Mouse (Mus musculus): ENCODE measurements around the gene Cyp3a13. TPM values are rescaled to one million over a fixed set of nuclear protein-coding genes. Genes with fewer than 3 reads are reported as not detected.
"Not testable (repeated sequence)": the region's sequence is repeated elsewhere in the genome, so short reads cannot be mapped to it uniquely, and the experiment has no call there.

The Cyp3a13 gene
- polyA plus RNA-seq, 1 experiment = not detected

DNA sequence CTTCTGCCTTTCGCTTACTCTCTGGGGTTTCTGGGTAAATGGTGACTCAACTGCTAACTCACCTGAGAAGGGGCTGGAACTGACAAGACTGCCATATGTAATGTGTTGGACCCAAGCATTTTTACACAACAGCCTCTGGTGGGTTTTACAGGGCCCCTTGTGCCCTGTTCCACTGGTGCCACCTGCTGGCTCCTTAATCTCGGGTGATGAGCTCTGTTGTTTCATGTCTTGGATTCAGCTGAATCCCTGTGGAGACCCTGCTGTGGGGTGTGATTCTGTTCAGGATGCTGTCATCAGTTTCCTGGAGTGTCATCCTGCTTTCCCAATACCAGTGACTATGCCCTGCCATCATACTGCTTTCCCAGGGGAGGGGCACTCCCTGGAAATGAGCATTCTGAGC is 43.6 kb downstream of the Cyp3a13 start:
- Histone ChIP-seq H3K4me1 (ENCODE audit: control insufficient read depth, insufficient read depth, insufficient read length) (no peaks in the 10 kb centered on the region), H3K36me3 (ENCODE audit: control insufficient read depth, insufficient read depth, low read length) (no peaks in the 10 kb centered on the region), H3K27ac (ENCODE audit: insufficient read depth, low read length) (no peak overlapping the region), H3K27me3 (ENCODE audit: control insufficient read depth, insufficient read depth, low read length) (no peaks in the 10 kb centered on the region), H3K4me3 (ENCODE audit: extremely low read depth, insufficient read depth, insufficient read length) (no peak overlapping the region)
- TF ChIP-seq POLR2A (IDR thresholded peaks at IDR 0.05; ENCODE audit: low read depth, low read length) (no peak), CTCF (IDR thresholded peaks at IDR 0.05; ENCODE audit: extremely low read depth, insufficient read depth, insufficient read length, insufficient replicate concordance) (no peak)
- 50% methylated on average over 2 of the region's 2 CpGs for WGBS
- peak in 1 of 2 experiments; percentile 20 for DNase-seq (ENCODE audit: low read depth in 1 of 2, low spot score in 2 of 2)

DNA sequence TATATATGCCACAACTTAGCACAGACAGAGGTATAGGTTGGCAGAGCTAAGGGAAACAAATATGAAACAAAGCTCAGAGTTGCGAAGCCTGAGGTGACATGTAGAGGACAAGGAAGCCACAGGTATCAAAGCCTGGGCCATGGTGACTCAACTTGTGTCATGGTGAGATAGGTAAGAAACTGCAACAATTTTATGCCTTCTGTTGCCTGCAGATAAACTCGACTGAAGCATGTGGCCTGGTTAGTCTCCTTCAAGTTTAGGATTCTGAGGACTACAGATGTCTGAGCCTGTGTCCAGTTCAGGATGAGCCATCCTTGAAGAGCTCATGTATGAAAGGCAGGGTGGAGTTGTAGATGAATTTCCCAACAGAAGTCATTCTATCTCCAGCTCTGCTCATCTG is 46.4 kb downstream of the Cyp3a13 start:
- H3K4me3 ChIP-seq (ENCODE audit: extremely low read depth, insufficient read depth, insufficient read length) = no peak overlapping the region
- 75% methylated on average over 2 of the region's 2 CpGs for WGBS
- no peak for DNase-seq (ENCODE audit: low read depth in 1 of 2, low spot score in 2 of 2)
- no peaks in the 10 kb centered on the region for H3K36me3 ChIP-seq (ENCODE audit: control insufficient read depth, insufficient read depth, low read length)
- H3K27ac ChIP-seq (ENCODE audit: insufficient read depth, low read length) = no peak overlapping the region
- no peak for TF ChIP-seq POLR2A (IDR thresholded peaks at IDR 0.05; ENCODE audit: low read depth, low read length)
- TF ChIP-seq CTCF (IDR thresholded peaks at IDR 0.05; ENCODE audit: extremely low read depth, insufficient read depth, insufficient read length, insufficient replicate concordance) = no peak
- H3K27me3 ChIP-seq (ENCODE audit: control insufficient read depth, insufficient read depth, low read length) = no peaks in the 10 kb centered on the region
- no peaks in the 10 kb centered on the region for H3K4me1 ChIP-seq (ENCODE audit: control insufficient read depth, insufficient read depth, insufficient read length)

DNA sequence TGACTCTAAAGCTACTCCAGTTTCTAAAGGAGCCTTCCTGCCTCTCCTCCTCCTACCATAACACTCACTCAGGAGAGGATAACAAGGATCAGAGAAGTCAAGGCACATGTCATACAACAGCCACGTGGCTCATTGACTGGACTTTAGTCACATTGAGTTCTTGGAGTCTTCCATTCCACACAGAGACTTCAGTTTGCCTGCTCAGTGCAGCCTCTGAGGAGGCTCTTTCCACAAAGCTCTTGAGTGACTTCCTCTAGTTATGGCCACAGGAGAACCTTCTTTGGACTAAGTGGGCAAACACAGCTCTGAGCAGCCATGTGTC is 49.1 kb downstream of the Cyp3a13 start:
- H3K4me1 ChIP-seq (ENCODE audit: control insufficient read depth, insufficient read depth, insufficient read length); H3K4me3 ChIP-seq (ENCODE audit: extremely low read depth, insufficient read depth, insufficient read length); H3K27ac ChIP-seq (ENCODE audit: insufficient read depth, low read length); H3K36me3 ChIP-seq (ENCODE audit: control insufficient read depth, insufficient read depth, low read length); H3K27me3 ChIP-seq (ENCODE audit: control insufficient read depth, insufficient read depth, low read length); DNase-seq (ENCODE audit: low read depth in 1 of 2, low spot score in 2 of 2): not testable (repeated sequence)
- 32% methylated on average over 1 of the region's 1 CpGs for WGBS

DNA sequence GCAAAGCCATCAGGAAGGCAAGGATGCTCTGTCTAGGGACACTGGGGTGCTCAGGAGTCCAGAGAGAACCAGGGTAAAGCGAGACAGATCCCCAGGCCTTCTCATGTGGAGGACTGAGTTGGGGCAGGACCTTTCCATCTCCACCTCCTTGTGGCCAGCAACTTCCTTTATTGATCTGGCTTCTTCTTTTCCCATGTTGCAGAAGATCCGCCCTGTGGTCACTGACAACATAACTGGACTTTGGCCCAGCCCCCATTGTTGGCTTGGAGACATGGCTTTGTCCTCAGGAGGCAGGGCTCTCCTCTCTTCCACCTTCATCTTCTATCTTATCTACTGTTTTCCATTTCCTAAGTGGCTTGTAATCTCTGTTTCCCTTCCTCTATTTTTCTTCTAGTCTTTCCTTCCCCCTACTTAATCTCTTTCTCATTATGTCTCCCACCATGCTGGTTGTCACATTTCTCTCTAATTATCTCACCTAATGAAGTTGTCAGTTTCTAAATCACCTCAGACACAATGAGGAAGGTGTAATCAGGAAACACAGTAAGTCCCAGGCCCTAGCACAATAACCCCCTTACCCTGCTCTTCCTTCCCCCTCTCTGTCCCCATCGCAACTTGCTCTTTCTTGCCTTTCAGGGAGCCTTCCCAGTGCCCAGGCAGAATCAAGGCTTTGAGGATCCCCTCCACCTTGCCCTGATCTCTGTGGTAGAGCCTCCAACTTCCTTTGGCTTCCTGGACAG is 49.6 kb downstream of the Cyp3a13 start, which contains the start of gene Pilrb2:
Gene Pilrb2 (minus strand): TSS at position 172 of the 737 bp plus-strand sequence.
- not testable (repeated sequence) for H3K4me1 ChIP-seq (ENCODE audit: control insufficient read depth, insufficient read depth, insufficient read length); DNase-seq (ENCODE audit: low read depth in 1 of 2, low spot score in 2 of 2); H3K27me3 ChIP-seq (ENCODE audit: control insufficient read depth, insufficient read depth, low read length); H3K36me3 ChIP-seq (ENCODE audit: control insufficient read depth, insufficient read depth, low read length)
- Histone ChIP-seq H3K4me3 (ENCODE audit: extremely low read depth, insufficient read depth, insufficient read length) (0 out of 2 replicates have a peak within 1 kb of the TSS, but pooled peaks have one; percentile 10), H3K27ac (ENCODE audit: insufficient read depth, low read length) (peak within 1 kb of the TSS; percentile 1)
- 66% methylated on average over 3 of the region's 3 CpGs for WGBS

- not testable (repeated sequence) for H3K36me3 ChIP-seq (ENCODE audit: control insufficient read depth, insufficient read depth, low read length); H3K4me1 ChIP-seq (ENCODE audit: control insufficient read depth, insufficient read depth, insufficient read length); DNase-seq (ENCODE audit: low read depth in 1 of 2, low spot score in 2 of 2); H3K27ac ChIP-seq (ENCODE audit: insufficient read depth, low read length); H3K4me3 ChIP-seq (ENCODE audit: extremely low read depth, insufficient read depth, insufficient read length); H3K27me3 ChIP-seq (ENCODE audit: control insufficient read depth, insufficient read depth, low read length)
- 83% methylated on average over 2 of the region's 2 CpGs for WGBS
These were observed 52.8 kb downstream of the Cyp3a13 start for GRCm38 (mm10) chr5:137868600-137868999.

DNA sequence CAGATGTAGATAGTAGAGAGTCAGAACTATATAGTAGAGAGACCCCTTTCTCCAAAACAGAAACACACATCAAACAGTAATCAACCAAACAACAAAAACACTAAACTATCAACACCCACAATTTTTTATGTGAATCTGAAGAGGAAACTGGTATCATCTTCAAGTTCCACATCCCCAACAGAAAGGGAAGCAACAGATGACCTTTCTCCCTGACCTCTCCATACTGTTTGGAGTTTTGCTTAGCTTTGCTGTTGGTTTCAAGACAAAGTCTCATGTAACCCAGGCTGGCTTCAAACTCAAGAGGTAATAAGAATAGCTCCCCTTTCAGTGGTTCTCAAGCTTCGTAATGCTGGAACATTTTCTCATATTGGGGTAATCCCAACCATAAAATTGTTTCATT is 57.4 kb downstream of the Cyp3a13 start:
- not testable (repeated sequence) for H3K4me3 ChIP-seq (ENCODE audit: extremely low read depth, insufficient read depth, insufficient read length); H3K4me1 ChIP-seq (ENCODE audit: control insufficient read depth, insufficient read depth, insufficient read length); H3K27me3 ChIP-seq (ENCODE audit: control insufficient read depth, insufficient read depth, low read length); DNase-seq (ENCODE audit: low read depth in 1 of 2, low spot score in 2 of 2); H3K36me3 ChIP-seq (ENCODE audit: control insufficient read depth, insufficient read depth, low read length); H3K27ac ChIP-seq (ENCODE audit: insufficient read depth, low read length)
- 85% methylated on average over 1 of the region's 1 CpGs for WGBS

- DNase-seq (ENCODE audit: low read depth in 1 of 2, low spot score in 2 of 2); H3K27me3 ChIP-seq (ENCODE audit: control insufficient read depth, insufficient read depth, low read length); H3K27ac ChIP-seq (ENCODE audit: insufficient read depth, low read length); H3K36me3 ChIP-seq (ENCODE audit: control insufficient read depth, insufficient read depth, low read length); H3K4me1 ChIP-seq (ENCODE audit: control insufficient read depth, insufficient read depth, insufficient read length): not testable (repeated sequence)
- H3K4me3 ChIP-seq (ENCODE audit: extremely low read depth, insufficient read depth, insufficient read length) = peak within 1 kb of the TSS; percentile 14; the same call in 1 of the 2 replicates
- 53% methylated on average over 2 of the region's 2 CpGs for WGBS
These were observed 63.3 kb downstream of the Cyp3a13 start, which contains the start of gene Pilrb1 for GRCm38 (mm10) chr5:137857960-137858710. Pilrb1 (minus strand) TSS chr5:137858106.

DNA sequence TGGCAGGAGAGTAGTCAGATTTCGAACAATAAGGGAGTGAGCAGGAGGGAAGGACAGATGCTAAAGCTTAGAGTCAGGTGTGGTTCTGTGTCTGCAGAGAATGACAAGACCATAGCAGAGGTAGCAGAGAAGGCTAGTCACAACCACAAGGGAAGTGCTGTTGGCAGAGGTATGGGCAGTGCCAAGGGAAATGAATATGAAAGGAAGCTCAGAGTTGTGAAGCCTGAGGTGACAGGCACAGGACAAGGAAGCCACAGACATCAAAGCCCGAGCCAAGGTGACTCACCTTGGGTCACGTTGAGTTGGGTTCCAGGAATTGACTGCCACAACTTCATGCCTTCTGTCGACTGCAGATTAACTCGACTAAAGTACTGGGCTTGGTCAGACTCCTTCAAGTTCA is 64.5 kb downstream of the Cyp3a13 start:
- H3K27ac ChIP-seq (ENCODE audit: insufficient read depth, low read length); H3K4me3 ChIP-seq (ENCODE audit: extremely low read depth, insufficient read depth, insufficient read length); H3K4me1 ChIP-seq (ENCODE audit: control insufficient read depth, insufficient read depth, insufficient read length); H3K27me3 ChIP-seq (ENCODE audit: control insufficient read depth, insufficient read depth, low read length); H3K36me3 ChIP-seq (ENCODE audit: control insufficient read depth, insufficient read depth, low read length): not testable (repeated sequence)
- DNase-seq (ENCODE audit: low read depth in 1 of 2, low spot score in 2 of 2) = peak in 1 of 2 experiments; percentile 18
- WGBS = 4% methylated on average over 5 of the region's 5 CpGs

DNA sequence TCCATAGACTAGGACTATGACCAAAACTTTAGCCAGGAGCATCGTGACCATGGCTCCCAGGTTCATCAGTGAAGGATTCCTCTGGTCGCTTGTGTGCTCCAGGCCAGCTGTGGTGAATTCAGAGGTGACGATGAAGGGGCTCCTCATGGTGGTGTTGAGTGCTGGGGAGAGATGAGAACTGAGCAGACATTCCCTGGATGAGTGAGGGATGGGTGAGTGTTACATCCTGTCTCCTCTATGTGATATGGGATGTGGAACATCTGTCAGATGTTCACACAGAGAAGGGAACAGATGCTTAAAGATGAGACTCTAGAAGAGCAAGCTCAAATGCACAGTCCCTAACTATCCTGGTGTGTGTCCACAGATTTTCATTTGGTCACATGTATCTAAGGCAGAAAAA is 66.5 kb downstream of the Cyp3a13 start:
- WGBS = 91% methylated on average over 3 of the region's 3 CpGs
- not testable (repeated sequence) for H3K4me3 ChIP-seq (ENCODE audit: extremely low read depth, insufficient read depth, insufficient read length); H3K27me3 ChIP-seq (ENCODE audit: control insufficient read depth, insufficient read depth, low read length); H3K36me3 ChIP-seq (ENCODE audit: control insufficient read depth, insufficient read depth, low read length); H3K4me1 ChIP-seq (ENCODE audit: control insufficient read depth, insufficient read depth, insufficient read length); H3K27ac ChIP-seq (ENCODE audit: insufficient read depth, low read length); DNase-seq (ENCODE audit: low read depth in 1 of 2, low spot score in 2 of 2)

DNA sequence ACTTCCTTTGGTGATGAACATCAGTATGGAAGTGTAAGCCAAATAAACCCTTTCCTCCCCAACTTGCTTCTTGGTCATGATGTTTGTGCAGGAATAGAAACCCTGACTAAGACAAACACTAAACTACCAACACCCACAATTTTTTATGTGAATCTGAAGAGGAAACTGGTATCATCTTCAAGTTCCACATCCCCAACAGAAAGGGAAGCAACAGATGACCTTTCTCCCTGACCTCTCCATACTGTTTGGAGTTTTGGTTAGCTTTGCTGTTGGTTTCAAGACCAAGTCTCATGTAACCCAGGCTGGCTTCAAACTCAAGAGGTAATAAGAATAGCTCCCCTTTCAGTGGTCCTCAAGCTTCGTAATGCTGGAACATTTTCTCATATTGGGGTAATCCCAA is 71.1 kb downstream of the Cyp3a13 start:
- not testable (repeated sequence) for H3K27ac ChIP-seq (ENCODE audit: insufficient read depth, low read length); H3K36me3 ChIP-seq (ENCODE audit: control insufficient read depth, insufficient read depth, low read length); H3K4me1 ChIP-seq (ENCODE audit: control insufficient read depth, insufficient read depth, insufficient read length); DNase-seq (ENCODE audit: low read depth in 1 of 2, low spot score in 2 of 2); H3K4me3 ChIP-seq (ENCODE audit: extremely low read depth, insufficient read depth, insufficient read length); H3K27me3 ChIP-seq (ENCODE audit: control insufficient read depth, insufficient read depth, low read length)
- WGBS = 89% methylated on average over 1 of the region's 1 CpGs
